Mouse (Mus musculus): ENCODE measurements around the gene Erc1.

- TF ChIP-seq CTCF (conservative IDR thresholded peaks at IDR 0.05; ENCODE audit: low read length) = no peak
- TF ChIP-seq POU5F1 (IDR thresholded peaks at IDR 0.05; ENCODE audit: borderline replicate concordance, low read length) = no peak
Observed at GRCm38 (mm10) chr6:119587897-119588296, 260.1 kb downstream of the Erc1 start.
